Mouse (Mus musculus): ENCODE results near the gene Bms1.

Bms1 gene

DNA sequence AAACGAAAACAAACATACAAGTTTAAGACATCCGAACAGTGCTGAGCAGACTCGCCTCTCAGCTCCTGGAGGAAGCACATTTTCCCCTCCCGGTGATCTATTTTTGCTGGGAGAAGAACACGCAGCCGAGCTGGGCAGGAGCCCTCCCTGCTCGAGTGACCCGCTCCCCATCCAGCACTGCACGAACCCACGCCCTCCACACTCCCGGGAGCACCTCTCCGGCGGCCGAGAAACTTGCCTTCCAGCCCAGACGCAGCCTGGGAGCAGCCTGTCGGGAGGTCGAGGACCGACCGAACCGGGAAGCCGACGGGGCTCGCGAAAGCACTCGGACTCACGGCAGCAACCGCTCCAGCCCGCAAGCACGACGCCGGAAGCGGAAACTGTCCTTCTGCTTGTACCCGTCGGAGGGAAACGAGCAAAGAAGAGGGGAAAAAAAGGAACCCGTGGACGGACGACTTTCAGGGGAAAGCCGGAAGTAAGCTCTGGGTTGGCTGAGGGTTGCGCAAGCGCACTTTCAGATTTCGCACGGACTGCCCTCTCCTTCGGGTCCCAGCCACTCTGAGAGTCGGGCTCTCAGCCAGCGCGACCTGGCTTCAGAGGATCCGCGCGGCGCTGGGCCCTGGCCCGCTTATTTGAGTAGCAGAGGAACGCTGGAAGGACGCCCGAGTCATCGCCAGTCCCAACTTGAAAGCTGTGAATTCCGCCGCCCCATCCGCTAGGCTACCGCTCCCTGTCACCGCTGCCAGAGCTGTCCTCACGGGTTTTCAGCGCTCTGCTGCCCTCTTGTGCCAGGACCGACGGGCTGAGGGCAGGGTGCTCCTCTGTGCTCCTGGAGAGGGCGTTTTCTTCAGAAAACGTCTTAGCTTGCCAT is at the start of gene Bms1:
Bms1 (minus strand) TSS at position 425 of the 871 bp plus-strand sequence.
- peak; percentile 99 for DNase-seq

DNA sequence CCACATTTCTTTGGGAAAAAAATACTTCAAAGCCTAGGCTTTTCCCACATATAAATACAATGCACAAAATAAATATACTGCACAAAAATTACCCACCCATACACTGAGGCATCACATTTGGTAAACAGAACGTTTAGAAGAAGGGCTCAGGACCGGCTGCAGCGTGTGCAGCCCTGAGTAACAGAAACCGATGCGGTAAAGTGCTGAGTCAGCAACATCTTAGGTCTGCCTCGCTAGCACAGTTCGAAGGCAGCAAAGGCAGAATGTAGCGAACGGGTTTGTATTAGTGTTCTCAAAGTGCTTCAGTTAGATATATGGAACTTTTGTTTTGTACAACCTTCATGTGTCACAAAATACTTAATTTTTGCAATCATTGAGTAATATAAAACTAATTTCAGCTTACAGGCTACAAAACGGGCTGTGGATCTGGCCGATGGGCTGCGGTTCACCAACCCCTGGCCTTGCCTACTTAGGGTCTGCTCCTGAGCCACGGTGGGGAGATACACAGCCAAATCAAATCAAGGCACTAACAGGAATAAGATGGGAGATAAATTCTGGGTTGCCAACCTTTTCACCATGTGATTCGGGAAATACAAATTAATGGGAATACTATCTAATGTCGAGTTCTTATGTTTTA is 42.9 kb upstream of the Bms1 start:
- DNase-seq: no peak

DNA sequence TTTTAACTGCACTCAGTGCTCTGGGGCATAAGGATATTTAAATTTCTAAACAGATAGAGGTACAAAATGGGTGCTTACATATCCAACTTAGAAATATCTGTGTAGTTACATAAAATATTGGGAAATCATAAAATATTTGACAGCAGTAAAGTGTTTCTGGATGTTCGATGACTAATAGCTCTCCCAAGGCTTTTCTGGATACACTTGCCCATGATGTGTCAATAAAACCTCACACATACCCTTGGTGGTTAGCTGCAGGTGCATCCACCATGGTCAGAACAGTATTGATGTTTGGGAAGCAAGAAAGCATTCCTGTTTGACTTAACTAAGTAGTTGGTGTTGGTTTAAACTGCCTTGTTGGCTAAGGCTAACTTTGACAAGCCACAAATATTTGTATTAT is 38.5 kb upstream of the Bms1 start:
- no peak for DNase-seq

DNA sequence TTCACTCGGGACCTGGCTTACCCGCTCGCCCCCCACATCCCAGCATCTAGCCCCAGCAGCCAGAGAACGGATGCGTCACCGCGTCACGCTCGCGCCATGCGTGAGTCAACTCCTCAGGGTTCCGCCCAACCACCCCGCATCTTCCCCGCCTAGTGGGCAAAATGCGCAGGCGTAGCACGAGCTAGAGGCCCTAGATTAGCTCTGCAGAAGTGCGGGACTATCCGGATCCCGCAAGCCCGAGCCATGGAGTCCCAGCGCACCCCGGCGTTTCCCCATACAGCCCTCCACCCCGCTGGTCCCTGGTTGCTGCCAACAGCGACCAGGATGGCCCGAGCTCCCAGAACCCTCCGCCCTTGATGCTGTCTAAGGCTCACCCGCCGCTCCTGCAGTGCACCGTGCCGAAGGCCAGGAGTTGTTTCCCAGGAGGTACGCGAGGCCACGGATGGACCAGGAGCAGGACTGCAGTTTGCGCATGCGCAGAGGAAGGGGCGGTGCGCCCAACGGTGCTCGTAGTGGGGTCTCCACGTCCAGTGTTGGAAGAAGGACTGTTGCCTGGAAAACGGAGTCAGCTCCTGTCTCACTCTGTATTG is 35.9 kb upstream of the Bms1 start, which contains the start of gene Zfp248:
Zfp248 (minus strand) TSS at position 487 of the 590 bp plus-strand sequence.
- peak; percentile 95 to 97 for DNase-seq

DNA sequence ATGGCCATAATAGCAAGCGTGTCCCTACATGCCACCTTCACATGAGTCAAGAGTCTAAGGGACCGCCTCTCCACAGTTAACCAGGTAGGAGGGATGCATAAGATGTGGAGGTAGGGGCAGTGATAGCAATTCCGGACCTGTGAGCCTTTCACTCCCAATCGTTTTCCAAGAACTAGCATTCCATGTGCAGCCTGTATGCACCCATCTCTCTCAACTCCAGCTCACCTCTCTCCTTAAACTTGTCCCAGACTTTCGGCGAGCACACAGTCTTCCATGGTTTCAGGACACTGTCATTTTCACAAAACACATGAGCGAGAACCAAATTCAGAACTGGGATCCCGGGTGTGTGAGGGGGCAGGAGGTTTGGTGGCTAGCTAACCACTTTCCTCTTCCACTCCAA is 35.2 kb upstream of the Bms1 start:
- no peak for DNase-seq

DNA sequence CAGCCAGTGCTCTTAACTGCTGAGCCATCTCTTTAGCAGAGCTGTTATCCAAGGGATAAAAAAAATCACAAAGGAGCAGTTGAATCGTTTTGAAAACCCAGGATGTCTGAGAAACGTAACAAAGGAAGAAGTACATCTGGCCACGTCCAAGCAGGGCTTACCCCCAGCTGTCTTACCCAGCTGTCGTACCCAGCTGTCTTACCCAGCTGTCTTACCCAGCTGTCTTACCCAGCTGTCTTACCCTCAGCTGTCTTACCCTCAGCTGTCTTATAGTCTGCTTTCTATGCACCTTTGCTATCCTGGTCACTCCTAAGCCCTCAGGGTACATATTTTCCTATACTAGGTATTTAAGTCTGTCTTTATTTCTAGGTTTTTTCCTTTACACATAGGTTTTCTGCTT is 12.2 kb upstream of the Bms1 start:
- no peak for DNase-seq

DNA sequence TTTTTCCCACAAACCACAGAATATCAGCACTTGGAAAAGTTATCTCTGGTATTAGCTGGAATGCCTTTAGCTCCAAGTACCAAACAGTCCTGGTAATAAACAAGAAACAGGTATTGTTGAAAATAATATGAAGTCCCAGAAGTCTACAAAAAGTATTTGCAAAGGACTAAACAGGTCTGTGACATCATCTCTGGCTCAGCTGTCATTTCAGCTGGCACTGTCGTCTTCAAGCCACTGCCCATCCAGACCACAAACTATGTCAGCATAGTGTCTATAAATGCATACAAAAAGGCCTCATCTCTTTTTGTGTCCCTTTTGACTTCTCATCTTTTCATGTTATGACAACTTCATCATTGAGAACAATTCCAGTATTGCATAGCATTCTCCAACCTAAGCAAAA is 7.4 kb upstream of the Bms1 start:
- DNase-seq: no peak

DNA sequence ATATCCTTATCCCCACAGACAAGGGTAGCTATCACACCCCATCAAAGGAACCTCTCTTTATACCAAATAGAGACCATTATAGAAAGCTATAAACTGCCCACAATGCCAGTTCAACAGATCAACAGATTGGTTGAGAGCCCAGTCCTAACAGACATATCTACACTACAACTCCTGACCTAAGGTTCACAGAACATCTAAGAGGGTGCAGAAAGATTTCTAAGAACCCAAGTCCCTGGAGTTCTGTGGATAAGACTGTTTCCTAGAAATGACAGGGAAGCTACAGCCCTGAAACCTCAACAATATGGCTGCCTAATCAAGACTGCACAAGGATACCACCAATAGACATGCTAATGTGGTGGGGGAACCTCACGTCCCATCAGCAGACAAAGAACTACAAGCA is 8.8 kb downstream of the Bms1 start:
- DNase-seq: no peak

DNA sequence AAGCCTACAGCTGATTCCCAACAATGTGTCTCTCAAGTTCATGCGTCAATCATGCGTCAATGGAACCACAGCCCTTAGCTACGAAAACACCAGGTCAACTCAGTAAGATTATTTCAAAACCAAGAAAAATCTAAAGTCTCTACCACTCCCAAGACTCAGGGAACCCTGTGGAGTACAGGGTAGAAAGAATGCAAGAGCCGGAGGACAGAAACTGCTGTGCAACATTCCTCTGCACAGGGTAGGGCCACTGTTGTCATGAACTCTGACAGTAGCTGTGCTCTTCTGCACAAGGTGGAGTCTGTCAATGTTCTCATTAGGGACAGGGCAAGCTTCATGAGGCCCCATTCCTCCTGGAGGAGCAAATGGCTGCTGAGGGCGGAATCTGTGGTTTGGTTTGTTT is 10.8 kb downstream of the Bms1 start:
- no peak for DNase-seq

DNA sequence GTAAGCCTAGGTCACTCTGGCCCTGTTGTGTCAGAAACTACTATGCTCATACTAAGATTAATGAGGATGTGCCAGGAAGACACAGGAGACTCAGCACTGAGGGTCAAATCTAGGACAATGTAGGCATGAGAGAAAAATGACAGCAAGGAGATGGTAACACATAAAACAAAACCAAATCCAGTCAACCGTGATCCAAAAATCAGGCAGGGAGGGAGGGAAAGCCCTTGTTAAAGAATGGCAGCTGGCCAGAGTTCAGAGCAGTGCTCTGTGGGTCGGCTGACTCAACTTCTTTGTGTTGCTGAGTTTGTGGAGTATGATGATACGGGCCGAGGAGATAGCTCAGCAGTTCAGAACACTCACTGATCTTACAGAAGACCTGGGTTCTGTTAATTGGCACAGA is 12.9 kb downstream of the Bms1 start:
- DNase-seq: no peak

DNA sequence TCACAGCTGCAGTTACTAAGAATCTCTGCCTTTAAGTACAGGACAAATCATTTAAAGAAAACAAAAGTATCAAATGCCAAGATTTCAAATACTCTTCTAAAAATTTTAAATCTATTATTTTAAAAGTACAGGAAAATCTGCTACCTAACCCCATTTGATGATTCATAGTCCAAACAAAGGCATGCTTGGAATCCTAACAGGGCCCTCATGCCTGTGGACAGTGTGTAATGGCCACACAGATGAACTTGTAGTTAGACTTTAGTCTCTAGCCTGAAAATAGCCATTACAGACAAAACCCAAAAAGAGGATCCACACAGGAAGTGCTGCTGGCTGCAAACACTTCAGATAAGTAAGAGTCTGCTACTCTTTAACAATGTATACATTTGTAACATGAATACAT is 28.5 kb downstream of the Bms1 start:
- DNase-seq: no peak

DNA sequence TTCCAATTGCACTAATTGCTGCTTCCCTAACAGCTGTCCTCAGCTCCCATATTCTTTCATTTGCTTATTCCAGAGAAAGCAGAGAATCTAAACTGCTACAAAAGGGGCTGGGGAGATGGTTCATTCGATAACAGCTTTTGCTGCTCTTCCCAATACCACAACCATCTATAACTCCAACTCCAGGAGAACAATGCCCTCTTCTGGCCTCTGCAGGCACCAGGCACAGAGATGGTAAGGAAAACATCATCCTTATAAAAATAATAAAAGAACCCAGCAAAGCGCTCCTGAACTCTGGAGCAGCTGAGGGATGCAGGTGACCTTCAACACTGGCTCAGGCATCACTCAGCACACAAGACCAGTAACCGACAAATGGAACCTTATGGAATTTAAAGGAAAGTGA is 33.3 kb downstream of the Bms1 start:
- DNase-seq: no peak

DNA sequence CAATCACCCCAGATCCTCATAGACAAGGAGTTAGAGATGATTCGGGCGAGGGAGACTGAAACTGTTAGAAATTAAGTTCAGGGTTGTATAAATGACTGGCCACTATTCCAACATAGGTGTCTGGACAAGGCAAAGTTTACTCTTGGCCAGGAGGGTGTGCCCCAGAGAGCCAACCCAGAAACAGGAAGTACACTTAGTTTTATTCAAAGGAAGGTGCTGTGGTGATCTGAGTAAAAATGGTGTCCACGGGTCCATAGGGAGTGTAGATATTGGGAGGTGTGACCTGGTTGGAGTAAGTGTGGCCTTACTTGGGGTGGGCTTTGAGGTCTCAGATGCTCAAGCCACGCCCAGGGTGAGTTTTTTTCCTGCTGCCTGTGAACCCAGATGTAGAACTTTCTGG is 38.0 kb downstream of the Bms1 start:
- no peak for DNase-seq

DNA sequence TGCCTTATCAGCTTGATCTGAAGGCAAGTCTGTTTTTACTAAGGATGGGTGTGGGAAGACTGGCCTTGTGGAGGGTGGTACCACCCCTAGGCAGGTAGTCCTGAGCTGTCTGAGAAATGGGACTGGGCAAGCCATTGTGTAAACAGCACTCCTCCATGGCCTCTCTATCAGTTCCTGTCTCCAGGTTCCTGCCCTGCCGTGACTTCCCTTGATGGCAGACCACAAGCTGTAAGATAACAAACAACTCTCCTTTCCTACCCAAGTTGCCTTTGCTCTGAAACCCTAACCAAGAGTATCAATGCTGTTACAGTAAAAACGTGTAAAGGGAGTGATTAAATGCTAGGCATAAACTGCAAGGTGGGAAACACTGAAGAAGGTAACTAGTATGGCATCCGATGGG is 38.6 kb downstream of the Bms1 start:
- DNase-seq: no peak

DNA sequence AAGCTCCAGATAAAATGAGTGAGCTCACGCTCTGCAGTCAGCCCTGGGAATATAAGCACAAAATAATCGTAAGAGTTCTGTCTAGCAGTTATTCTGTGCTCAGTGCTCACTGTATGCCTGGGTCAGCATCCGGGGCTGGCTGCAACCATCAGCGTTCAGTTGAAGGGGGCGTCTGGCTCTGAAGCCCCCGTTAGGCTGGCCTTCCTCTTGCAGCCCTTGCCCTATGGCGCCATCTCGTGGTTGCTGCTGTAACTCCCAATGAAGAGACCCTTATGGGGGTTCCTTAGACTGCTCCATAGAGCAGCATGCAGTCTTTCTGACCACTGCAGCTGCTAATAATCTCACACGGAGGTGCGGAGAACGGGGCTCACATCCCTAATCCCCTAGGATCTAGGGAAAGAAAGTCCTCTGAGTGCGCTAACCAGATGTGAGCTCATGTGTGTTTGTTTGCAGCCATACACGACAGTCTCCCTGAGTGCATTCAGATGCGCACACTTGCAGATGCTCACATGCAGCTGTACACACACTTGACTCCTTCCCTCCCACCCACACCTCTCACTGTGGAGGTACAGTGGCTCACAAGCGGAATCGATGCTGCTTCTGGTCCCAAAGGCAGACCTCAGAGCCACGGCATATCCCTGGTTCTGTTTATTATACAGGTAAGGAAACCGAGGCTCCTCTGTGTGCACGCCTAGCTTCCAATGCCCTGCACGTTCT is 39.7 kb downstream of the Bms1 start:
- peak; percentile 96 for DNase-seq

DNA sequence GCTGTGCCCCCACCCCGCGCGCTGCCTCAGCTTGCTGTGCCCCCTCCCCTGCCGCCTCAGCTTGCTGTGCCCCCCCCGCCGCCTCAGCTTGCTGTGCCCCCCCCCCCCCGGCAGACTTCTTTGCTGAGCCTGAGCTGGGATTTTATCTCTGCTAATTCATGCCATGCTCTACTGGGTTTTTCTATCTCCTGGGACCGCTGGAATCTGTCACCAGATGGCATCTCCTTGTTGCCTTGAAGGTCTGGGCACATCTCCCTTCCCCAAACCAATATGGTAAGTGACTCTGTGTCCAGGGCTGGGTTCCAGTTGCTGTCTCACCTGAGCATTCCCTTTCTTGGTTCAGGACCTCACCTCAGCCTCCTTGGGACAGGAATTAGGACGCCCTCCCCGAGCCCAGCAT is 41.7 kb downstream of the Bms1 start:
- DNase-seq: peak; percentile 64 to 68

DNA sequence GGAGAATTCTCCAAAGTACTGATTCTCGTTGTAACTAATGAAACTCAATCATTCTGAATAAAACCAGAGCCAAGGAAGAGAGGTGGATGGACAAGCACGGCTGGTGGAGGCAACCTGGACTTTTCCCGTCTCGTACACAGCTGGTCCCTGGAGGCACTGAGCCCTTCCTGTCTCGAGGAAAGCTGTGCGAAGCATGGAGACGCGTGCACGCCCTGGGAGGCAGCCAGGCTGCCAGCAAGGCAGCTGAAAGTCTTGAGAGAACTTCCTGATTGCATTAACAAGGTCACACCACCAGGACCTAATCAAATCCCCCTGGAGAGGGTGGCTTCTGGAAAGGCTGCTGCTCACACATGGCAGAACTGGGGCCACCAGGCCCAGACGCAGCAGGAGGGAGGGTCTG is 43.3 kb downstream of the Bms1 start:
- DNase-seq: peak in 1 of 2 experiments; percentile 28

DNA sequence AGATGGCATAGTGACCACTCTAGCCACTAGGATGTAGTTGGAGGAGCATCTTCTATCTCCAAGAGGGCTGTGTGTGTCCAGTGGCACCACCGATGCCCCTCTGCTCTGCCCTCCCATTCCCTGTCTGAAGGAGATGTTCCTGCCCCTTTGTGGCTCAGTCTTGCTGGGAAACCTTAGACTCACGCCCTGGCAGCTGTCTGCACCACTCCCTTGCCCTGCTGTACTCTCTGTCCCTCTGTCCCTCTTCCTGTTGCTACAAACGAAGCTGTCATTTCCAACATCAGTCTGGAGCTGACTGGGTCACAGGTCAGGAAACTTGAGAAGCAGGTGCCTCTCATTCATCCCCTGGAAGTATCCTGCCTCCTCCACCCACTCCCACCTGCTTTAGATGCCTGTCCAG is 43.8 kb downstream of the Bms1 start:
- no peak for DNase-seq

DNA sequence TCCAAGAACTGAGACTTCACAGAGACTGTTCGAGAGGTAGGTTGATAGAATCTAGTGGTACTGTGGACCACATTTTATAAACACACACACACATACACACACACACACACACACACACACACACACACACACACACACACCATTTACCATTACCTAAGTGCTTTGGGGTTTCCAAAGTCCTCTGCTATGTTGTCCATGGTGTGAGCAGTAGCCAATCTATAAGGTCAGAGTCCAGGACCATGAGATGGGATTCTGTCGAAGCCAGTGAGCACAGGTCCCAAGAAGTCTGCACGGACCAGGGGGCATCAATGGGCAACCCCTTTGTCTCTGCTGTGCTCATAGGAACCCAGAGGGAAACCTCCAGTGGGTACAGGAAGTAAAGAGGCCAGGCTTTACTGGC is 44.2 kb downstream of the Bms1 start:
- no peak for DNase-seq

DNA sequence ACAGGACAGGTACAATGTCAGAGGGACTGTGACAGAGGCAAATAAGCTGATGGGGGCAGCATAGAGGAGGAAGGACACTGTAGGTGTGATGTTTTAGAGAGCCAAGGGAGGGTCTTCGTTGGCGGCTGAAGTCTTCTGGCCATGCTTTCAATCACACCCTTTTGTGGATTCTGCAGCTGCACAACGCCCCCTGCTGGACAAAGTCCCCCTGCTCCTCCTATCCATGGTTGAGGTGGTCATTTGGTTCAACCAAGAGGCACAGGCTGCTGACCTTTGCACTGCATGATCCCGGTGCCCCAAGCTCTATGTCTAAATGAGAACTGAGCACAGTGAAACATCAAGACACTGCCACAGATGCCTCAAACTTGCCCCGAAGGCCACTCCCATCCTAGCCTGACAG is 46.0 kb downstream of the Bms1 start:
- DNase-seq: peak; percentile 87 to 91

DNA sequence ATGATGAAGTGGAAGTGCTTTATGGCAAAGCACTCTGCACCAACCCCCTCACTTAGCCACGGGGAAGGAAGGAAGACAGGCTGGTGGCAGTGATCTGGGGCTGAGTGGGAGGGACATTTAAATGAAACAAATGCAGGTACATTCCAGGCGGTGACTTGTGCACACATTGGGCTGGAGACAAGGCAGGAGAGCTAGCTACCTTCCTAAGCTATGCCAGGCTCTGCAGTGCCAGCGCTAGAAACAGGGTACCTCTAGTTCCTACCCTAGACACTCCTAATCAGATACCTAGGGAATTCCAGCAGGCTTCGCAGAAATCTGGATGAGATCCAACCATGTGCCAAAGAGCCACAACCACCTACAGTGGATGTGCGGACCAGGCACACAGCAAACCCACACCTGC is 46.5 kb downstream of the Bms1 start:
- DNase-seq: no peak

DNA sequence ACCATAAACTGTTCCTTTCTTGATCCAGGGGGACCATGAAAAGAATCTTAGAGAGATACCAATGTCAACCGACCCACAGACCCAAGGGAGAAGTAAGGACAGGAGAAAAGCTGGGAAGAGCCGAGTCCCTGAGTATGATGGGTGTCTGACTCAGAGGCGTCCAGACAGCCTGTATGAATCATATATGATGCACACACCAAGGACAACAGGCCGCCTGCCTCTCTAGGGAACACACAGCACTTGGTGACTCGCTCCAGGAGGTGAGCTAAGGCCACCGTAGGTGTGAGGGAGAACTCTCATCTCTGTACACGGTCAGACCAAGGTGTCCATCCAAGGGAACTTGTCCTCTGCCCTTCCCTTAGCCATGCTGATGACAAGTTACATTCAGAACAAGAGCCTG is 51.8 kb downstream of the Bms1 start:
- DNase-seq: no peak

DNA sequence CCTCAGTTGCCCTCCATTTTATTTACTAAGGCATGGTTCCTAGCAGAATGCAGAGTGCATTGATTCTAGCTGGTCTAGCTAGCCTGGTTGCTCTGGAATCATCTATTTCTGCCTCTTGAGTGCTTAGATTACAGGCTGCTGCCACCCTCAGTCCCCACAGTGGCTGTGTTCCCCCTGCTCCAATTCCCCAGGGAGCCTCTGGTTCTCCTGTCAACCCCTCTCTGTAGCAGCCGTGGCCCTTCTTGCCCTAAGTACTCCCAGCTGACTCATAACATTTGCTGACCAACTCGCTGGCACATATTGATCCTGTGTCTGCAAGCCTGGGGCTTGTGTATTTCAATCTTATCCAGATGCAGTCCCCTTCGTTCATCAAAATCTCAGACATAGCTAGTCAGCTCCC is 53.1 kb downstream of the Bms1 start:
- DNase-seq: no peak

Data from cerebellum, postnatal 10 days (tissue).